Mouse (Mus musculus): ENCODE measurements around the gene Slc1a6.
A peak's percentile ranks its signal among the peaks of the same experiment; 100 is the strongest.
"Not testable (repeated sequence)": the region's sequence is repeated elsewhere in the genome, so short reads cannot be mapped to it uniquely, and the experiment has no call there.

Gene Slc1a6

GRCm38 (mm10) chr10:78779981-78780651 is at the start of gene Slc1a6:
TSS of gene Slc1a6 (plus strand) at chr10:78780496.
- DNase-seq: no peak

DNA sequence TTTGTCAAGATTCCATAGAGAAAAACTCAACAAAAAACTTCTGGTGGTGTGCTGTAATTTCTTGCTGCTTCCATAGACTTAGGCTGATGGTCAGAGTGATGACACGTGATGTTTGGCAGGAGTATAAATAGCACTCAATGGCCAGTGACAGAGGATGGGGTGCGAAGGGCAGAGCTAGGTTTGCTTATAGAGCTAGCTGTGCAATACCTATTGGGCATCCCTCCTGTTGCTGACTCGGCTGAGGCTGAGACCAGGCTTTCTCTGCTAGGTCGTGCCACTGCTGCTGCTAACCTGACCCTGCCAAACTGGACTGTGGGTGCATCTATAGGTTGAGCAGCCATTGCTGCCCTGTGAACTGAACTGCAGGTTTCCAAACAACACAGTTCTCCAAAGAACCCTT is 40.5 kb upstream of the Slc1a6 start:
- no peak for DNase-seq

- no peak for DNase-seq
These were observed 36.6 kb upstream of the Slc1a6 start for GRCm38 (mm10) chr10:78743721-78744120.

DNA sequence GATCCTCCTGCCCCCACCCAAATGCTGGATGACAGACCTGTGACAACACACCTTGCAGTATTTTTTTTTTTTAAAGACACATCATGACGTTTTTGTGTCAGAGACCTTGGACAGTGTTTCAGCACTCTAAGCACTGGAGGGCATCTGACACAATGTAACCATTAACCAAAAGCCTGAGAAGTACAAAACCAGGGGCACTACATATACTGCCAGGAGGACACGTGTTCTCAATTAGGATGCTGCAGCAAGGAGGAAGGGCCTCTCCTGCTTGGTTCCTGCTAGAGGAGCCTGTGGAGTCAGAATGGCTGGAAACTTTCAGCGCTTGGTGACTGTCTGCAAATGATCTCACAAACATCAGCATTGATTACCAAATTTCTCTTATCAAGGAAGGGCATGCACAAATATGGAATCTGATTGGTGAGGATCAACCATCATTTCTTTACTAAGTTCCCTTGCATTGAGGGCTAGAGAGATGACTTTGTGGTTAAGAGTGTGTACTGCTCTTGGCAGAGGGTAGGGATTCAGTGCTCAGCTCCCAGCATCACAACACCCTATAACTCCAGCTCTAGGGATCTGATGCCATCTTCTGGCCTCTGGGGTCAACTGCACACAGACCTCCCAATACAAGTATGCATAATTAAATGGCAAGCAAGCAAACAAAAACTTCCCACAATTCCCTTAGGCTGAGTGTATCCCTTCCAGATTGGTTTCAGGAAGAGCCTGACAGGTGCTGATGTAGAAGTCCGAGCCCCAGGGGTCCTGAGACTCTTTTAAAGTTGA is 34.7 kb upstream of the Slc1a6 start:
- peak; percentile 25 for DNase-seq

GRCm38 (mm10) chr10:78747035-78747721 is 33.1 kb upstream of the Slc1a6 start:
- DNase-seq: no peak

GRCm38 (mm10) chr10:78748161-78748560 is 32.1 kb upstream of the Slc1a6 start:
- no peak for DNase-seq

GRCm38 (mm10) chr10:78748946-78749345 is 31.4 kb upstream of the Slc1a6 start:
- DNase-seq: no peak

- no peak for DNase-seq
These were observed 27.7 kb upstream of the Slc1a6 start, which contains the start of gene Ccdc105 for GRCm38 (mm10) chr10:78752452-78753191. TSS of gene Ccdc105 (minus strand) at chr10:78753065.

DNA sequence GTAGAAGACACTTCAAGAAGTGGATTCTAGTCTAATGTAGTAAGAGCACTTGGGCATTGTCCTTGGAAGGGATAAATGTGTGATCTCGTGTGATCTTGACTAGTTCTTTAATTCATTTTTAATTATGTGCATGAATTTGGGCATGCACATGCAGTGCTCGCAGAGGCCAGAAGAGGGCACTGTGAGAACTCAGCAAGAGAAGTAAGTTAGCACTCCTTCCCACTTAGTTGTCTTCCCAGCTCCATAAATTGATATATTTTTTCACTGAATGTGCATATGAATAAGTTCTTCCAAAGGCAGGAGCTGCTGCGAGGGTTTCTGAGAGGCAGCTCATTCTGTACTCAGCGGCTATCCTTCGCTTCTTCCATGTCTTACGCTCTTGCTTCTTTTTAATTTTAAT is 24.3 kb upstream of the Slc1a6 start:
- peak; percentile 23 for DNase-seq

GRCm38 (mm10) chr10:78765570-78765969 is 14.7 kb upstream of the Slc1a6 start:
- no peak for DNase-seq

- no peak for DNase-seq
These were observed 4.5 kb upstream of the Slc1a6 start for GRCm38 (mm10) chr10:78775830-78776229.

- no peak for DNase-seq
These were observed 769 bp upstream of the Slc1a6 start for GRCm38 (mm10) chr10:78779527-78779926.

DNA sequence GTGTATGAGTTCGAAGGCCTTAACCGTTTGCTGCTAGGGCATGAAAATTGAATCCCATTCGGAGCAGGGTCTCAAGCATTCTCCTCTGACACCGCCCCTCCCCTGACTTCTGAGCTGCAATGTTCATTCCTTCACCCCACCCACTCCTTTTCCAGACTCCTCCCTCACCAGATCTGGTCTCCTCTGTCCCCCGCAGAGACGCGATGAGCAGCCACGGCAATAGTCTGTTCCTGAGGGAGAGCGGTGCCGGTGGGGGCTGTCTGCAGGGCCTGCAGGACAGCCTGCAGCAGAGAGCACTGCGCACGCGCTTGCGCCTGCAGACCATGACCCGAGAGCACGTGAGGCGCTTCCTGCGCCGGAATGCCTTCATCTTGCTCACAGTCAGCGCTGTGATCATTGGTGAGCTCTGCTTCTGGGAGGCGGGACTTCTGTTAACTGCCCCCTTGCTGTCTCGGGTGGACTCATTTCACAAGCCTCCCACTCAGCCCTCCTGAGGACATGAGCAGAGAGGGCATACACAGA is 7.3 kb downstream of the Slc1a6 start:
- DNase-seq: peak; percentile 68

GRCm38 (mm10) chr10:78790561-78790960 is 10.3 kb downstream of the Slc1a6 start:
- DNase-seq: no peak

DNA sequence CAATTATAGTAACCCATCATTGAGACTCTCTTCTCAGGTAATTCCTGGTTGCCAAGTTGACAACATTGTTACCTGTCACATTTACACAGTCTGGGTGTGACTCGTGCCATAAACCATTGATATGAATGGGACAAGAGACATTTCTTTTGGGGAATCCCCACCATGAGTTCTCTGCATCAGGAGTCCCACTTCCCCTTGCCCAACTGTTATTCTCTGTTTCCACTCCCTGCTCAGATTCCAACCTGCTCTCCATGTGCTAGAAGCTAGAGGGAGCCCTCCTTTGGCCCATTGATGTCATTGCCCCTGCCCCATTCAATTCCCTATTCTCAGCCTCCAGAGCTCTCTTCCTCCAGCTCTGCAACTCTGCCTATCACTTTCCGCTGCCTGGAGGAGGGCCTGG is 21.2 kb downstream of the Slc1a6 start:
- DNase-seq: no peak

GRCm38 (mm10) chr10:78812358-78813060 is 32.2 kb downstream of the Slc1a6 start:
- no peak for DNase-seq

DNA sequence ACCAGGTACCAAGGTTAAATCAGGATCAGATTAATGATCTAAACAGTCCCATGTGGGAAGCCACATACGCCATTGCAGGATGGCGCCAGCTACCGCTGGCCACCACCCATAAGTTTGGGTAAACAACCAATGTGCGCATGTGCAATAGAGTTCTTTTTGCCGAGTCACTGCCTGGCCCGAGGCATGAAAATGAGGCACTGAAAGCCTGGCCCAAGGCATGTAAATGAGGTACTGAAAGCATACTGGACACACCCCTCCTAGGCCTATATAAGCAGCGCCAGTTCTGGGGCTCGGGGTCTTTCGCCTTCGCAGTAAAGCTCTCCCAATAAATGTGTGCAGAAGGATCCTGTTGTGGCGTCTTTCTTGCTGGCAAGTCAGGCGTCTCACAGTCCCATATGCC is 60.2 kb downstream of the Slc1a6 start:
- not testable (repeated sequence) for DNase-seq

DNA sequence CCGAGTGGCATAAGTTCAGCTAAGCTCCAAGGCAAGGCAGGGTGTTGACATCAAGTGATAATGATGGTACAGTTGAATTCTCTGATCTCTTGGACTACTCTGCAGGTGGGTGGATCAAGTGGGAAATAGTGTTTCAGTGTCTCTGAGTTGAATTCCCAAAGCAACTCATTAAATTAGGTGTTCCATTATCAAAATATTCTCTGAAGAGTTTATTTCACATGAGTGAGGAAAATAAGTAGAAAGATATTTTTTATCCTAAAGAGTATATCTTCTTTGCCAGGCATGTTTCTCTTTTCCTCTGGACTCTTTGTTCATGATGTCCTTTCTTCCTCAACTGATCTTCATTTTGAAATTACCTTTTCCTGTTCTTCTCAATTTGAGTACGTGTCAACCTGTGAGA is 71.8 kb downstream of the Slc1a6 start, which contains the start of gene Olfr1356:
TSS of gene Olfr1356 (minus strand) at position 101 of the 400 bp plus-strand sequence.
- no peak for DNase-seq
